Mouse (Mus musculus) CD4-positive helper T cell, adult 2 months (primary cell): ENCODE data around the gene Aff3.

Source experiments
- DNase-seq: peaks from one replicate; pipeline ENCODE4 v3.0.0-alpha.2; 2012; ENCODE audit warnings: low read depth, missing footprints, low spot score

Gene Aff3

DNA sequence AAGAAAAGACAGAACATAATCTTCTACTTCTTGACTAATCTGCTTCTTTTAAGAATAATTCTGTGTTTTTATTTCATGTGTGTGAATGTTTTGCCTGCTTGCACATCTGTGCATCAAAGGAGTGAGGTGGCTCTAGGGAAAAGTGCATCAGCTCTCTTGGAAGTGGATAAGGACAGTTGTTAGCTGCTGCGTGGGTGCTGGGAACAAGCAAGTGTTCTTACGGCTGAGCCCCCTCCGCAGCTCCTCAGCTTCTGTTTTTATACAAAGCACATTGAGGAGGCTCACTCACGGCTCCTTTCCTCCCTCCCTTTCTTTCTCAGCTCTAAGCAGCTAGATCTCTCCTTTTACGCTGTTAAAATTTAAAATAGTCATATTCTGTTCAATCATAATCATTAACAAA, 340.5 kb downstream of the Aff3 start:
- no peak for DNase-seq

DNA sequence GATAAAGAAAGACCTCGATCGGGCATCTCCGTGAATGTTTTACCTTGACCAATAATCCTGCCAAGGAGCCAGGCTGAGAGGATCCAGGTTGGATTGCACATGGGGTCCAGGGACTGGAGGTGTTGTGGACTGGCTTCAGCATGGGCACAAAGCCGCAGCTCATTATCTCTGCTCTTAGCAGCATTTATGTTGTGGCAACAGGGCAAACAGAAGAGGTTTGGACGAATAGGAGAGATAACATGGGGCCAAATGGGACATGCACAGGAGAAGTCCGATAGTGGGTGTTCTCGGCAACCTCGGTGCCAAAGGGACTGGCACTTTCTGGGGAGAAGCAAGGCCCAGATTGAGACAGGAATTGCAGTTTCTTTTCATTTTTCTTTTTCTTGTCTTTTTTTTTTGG, 342.9 kb downstream of the Aff3 start:
- DNase-seq, result no peak

DNA sequence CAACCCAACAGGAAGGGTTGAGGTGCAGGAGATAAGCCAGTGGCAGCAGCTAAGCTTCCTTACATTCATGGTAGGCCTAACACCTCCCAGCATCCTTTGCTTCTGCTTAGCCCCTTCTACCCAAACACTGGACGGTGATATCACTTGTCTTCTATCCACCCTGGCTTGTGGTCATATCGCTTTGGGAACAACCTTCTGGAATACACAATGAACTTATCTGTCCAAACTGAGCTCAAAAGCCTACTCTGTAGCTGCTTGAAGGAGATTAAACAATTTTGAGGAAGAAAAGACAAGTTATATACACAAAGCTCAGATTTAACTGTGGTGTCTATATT, 343.8 kb downstream of the Aff3 start:
- no peak for DNase-seq

DNA sequence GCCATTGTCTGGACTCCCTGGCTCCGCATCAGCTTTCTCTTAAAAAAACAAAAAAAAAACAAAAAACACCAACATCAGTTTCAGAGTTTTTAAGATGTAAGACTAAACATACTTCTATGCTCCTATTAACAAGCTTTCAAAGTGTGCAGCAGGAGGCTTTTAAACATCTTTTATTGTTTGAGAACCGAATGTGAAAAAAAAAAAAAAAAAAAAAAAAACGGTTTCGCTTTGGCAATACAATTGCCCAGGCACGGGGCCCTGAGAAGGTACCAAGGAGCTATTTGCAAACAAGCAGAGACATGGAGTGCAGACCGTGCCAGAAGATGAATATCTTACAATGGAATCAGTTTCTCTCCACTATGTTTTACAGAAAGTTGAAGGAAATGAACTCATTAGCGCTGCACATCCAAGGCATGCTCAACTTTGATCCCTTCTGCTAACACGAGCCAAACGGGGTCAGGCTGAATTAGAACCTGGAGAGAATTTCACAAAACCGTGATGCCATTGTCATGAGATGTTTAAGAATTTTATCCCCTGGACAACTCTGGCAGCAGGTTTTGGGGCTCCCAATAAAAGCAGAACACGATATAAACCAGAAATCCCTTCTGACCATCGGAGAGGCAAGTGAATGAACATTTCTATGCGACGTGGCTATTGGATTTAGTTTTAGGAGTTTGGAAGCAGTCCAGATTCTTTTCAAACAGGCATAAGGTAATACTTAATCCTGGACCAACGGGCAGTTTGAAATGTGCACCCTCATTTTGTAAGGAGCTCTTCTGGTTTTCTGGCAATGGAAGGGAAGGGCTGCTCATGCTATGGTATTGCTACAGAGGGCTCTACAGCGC, 344.4 kb downstream of the Aff3 start:
- no peak for DNase-seq

DNA sequence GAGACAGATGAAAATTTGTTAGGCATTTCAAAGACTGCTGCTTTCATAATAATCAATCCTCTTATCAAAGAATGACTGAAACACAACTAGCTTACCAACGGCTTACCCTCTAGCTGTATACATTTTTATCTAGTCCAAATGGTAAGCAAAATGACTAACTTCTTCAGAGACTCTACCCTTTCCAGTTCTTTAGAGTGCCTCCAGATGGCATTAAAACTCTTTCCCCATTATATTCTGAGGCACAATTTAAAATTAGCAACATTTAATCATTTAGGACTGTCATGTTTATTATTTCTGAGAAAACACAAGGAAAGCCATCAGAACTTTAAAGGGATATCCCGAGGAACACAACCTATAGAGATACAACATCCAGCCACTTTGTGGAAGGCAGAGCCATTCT, 346.1 kb downstream of the Aff3 start:
- DNase-seq, result no peak

DNA sequence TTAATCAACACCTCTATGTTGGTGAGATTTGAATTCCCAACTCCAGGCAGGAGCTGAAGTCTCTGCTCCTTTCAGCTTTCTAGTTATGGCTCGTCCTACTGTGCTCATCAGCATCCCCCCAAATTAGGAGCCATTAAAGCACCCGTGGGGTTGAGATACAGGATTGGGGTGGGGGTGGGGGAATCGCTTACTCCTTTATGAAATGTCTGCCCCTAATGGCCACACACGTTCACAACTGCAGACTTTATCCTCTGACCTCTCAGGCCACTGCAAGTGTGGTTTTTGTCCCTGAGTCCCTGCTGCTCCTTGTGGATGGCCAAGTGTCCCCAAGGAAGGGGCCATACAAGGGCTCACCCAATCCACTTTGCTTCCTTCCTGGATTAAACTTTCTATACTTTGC, 348.8 kb downstream of the Aff3 start:
- no peak for DNase-seq

DNA sequence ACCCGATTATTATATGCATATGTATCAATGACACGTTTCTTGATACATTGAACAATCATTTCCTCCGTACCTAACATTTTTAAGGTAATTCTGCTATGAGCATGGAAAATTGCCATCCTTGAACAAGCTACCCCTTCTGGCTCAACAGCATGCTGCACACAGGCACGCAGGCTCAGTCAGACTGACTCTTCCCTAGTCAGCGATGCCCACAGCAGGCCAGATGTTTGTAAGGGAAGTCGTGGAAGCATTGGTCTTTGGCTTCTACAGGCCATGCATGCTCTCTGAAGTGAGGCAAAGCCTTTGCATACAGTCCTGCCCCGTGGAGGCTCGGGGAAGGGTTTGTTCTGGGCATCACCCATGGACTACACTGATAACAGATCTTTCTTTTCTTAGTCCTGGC, 354.3 kb downstream of the Aff3 start:
- no peak for DNase-seq

DNA sequence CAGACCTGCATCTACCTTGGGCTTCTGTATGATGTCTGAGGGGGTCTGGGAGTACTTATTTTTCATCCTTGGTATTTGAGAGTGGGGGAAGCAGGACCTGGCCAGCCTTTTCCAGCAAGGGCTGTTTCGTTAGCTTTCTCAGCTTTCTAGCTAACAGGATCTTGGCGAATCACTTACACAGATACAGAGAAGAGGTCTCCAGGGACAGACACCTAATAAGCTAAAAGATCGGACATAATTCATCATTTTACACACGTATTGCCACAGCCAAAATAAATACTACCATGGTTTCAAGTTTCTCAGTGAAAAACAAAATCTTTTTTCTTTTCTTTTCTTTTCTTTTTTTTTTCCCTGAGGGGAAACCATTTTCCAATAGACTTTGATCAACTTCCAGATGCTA, 354.7 kb downstream of the Aff3 start:
- DNase-seq, result no peak

DNA sequence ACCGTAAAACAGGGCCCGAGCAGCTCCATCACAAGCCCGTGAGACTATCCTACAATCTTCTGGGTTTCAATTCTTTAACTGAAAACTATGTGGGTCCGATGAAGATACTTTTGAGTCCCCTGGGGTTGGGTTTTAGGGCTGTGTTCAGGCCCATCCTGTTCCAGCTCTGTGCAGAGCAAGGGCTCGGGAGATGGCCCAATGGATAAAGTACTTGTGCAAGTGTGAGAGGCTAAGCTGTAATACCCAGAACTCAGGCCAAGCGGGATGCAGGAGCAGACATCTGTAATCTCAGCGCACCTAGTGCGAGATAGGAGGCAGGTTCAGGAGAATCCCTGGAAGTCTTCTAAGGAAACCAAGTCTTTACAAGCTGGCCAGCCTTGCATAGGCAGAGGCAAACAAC, 355.4 kb downstream of the Aff3 start:
- no peak for DNase-seq

DNA sequence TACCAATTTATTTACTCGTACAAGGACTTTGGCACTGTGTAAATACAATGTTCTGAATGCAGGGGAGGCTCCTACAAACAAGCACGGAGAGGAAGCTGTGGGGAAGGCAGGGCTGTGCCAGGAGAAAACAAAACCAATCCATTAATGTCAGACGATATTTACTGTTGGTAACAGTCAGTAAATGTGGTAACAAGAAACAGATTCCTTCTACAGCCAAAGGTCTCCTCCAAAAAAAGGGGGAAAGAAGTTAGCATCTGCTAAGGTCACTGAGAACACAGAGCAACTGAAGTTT, 356.1 kb downstream of the Aff3 start:
- DNase-seq, result no peak

DNA sequence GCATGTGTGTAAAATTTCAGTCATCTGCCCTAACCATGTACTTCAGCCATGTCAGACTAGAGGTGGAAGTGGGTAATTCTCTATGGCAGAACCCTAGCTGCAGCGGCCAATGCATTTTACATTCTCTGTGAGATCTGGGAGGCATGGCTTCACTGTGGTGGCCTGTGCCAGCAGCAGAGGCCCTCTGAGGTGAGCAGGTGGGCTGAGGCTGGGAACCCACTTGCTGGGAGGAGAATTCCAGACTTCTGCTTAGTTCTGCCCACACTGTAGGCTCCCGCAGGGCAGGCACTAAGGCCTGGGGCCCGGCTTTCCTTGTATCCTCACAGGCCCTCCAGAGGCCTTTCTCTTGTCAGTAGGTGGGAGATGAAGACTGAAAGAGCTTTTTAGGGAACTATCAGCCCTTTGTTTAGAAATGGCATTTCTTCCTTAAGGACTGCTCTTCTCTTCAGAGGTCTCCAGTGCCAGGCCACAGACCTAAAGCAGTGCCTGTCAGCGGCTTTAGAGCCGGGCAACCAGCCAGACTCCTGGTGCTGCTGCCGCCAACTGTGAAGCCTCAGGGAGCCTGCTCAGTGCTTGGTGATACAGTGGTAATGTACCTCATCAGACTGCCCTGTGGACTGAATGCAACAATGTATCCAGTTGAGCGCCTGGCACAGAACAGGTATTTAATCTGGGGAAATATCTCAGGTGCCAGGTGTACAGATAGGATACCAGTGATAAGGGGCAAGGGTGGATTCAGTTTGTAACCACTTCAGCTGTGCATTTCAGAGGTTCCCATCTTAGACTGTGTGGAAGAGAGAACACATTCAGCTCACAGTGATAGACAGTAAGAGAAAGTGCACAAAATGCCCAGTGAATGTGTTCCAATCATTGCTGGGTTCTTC, 356.7 kb downstream of the Aff3 start:
- no peak for DNase-seq

DNA sequence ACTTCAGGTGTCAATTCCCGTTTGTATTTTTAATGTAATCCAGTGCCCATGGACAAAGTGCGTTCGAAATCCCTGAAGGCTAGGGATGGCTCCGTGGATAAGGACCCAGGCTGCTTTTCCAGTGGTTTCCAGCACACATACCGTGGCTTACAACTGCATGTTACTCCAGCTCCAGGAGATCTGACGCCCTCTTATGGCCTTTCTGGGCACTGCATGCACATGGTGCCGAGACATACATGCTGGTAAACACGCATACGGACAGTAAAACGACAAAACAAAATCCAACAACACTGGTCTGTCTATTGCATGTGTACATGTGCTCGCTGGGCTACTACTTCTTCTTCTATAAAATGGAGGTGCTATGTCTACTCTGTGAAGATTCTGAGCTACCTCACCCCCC, 357.5 kb downstream of the Aff3 start:
- DNase-seq, result no peak

DNA sequence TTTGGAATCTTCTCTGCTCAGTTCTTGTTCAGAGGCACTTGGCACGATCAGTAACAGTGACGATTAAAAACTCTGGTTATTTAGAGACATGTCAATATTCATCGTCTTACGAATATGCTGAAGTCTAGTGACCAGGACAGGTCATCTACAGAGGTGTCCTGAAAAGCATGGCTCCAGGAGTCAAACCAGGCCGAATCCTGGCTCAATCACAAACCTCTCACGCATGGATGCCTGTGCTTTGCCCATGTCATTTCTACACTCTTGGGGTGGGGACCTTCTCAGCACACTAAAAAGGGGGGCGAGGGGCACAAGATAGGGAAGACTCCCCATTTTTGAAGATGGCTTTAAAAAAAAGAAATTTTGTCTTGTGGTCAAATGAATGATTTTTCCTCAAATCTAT, 358.6 kb downstream of the Aff3 start:
- DNase-seq, result no peak

DNA sequence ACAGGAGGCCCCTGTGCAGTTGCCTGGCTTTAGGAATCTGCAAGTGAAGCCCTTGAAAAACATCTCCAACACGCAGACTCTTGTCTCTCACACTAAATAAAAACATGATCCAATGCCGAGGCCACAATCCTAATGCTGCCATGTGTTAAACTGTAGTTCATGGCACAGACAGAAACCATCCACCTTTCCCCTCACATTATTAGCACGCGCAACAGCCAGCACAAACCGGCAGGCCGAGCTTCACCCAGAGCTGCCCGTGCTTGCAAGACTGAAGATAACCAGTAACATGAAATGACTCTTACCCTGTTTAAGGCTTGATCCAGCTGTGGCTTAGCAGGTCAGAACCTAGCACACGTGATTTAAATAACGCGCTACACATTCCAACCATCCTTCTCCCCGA, 360.4 kb downstream of the Aff3 start:
- DNase-seq, result no peak

DNA sequence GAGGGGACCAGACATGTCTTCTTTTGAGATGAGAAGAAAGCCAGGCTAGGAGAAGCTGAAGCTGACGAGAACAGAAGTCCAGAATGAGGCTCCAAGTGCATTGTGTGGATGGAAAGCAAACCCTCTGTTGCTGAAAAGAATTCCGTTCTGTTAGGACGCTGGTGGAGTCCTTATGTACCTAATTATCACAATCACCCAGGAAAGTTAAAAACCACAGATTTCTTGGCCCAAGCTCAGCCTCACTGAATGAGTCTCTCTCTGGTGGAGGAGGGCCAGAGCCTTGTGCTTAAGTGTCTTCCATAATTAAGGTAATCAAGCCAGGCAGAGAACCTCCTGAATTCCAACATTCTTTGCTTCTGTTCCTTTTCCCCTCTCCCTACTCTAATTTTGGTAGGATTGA, 366.5 kb downstream of the Aff3 start:
- DNase-seq, result no peak

DNA sequence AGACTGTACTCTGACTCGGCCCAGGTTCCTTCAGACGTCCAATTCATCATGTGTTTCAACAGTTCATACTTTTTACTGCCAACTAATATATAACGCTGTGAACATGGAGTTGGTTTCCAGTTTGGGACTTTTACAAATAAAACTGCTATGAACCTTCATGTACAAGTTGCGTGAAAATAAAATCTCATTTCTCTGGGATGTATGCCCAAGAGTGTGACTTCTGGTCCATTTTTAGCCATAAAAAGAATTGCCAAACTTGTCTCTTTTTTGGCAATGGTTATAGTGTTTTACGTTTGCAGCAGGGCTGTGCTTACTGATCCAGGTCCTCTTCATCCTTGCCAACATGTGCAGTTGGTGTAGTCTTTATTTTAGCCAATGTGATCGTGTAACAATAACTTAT, 369.8 kb downstream of the Aff3 start:
- DNase-seq, result no peak

DNA sequence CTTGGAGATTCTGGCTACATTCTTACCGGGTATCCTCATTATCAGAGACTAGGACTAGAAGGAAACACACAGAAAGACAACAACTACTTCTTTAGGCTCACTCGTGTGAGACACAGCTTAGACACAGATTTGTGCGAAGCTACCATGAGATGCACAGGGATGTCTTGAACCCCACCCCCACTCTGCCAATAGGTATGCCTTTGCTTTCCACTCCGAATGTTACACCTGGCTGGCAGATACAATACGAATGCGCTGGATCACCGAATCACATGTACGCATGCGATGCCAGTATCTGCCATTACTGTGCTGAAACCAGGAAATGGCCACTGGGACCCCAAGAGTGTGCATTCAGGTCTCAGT, 370.4 kb downstream of the Aff3 start:
- DNase-seq, result no peak

DNA sequence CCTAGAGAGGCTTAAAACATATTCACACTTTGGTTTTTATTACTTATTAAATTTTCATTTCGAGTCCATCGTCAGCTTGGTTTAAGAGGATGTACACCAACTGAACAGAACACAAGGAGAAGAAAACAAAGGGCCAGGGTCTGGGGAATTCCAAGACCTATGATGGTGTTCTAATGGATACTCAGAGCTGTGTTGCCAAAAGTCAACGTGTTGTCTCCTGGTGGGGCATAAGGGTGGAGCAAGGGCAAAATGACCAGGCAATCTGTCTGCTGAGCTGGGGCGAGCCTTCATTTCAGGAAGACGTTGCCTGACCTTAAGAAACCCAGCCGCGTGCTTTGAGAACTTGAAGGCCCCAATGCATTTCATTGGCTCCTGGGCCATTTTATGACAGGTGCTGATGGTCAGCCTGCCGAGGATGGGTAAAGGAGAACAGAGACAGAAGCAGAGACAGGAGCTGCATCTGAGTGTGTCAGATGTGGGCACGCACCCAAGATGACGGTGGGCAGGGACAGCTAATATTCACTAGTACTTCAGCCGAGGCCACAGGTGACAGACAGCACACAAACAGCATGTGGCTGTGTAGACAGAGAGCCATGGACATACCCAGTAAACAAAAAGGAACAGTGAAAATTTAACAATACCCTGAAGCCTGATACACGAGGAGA, 371.0 kb downstream of the Aff3 start:
- DNase-seq, result no peak

DNA sequence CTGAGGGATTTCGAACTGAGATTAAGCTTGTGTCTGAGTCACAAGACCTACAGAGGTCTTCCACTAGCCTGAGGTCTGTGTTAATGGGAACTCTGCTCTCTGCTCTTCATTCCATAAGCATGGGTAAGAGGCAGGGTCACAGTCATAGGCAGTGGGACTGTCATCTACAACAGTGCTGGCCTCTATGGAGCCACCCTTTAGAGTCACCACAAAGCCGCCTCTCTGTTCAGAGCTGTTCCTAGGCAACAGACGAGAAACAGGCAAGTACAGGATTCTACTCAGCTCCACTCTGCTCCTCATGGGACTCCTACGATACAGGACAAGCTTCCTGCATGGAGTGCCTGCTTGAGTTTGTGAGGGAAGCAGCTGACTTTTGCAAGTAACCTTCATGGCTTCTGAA, 371.9 kb downstream of the Aff3 start:
- DNase-seq, result no peak

DNA sequence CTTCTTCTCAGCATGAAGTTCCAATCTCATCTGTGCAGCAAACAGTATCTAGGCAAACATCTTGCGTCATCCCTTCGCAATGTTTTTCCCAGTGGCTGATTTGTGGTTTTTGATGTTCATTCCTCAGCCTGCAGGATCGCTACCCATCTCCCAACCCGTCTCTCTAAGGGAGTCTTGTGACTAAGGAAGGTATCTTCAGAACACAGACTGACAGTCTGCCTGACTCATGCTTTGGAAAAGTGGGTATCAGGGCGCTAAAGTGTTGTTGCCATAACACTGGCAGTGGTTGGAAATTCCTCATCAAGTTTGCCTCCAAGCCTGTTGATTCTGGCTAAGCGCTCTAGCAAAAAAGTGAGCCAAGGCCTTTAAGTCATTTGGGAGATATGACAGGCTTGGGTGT, 372.8 kb downstream of the Aff3 start:
- DNase-seq, result no peak

DNA sequence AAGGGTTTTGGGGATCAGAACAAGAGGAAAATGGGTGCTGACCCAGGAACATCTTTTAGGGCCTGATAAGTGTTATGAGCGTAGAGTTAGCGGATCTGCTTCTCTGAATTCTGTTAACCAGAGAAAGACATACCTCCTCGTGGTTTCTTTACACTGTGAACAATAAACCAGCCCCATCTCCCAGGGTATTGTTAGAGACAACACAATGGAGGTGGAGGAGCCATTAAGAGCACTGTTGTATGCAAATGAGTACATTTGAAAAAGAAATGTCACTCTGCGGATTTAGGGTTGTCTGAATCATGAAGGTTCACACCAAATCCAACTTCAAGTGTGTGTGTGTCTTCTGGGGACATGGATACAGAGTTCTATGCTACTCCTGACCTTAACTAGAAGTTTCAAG, 373.3 kb downstream of the Aff3 start:
- no peak for DNase-seq

DNA sequence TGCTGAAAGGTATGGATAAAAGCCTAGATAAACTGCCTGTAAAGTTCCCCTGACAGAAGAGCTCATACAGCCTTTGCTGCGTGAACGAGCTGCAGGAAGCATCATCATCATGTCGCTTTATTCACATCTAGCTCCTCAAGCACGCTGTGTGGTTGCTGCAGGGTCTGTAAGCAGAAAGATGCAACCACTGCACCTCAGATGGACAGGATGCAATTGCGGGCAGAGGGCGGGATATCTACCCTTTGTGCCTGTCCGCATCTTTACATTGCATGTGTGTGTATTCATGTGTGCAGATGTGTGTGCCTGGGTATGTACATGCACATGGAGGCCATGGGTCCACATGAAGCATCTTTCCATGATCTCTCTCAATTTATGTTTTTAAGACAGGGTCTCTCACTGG, 373.9 kb downstream of the Aff3 start:
- no peak for DNase-seq

DNA sequence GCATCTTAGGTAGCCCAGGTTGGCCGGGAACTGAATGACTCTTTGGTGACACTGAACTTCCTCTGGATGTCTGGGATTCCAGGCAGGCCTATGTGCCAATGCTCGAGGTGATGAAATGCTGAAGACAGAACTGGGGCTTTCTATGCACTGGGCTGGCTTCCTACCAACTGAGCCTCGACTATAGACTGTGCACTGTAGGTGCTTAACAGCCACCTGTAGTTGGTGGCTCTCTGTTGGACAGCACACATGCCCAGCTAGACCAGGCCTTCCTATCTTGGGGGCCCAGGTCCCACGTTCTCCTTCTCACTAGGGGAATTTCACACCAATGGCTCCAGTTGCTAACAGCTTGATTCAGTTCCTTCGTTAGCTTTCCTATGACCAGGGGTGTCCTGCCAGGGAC, 374.9 kb downstream of the Aff3 start:
- DNase-seq, result no peak
